Mouse (Mus musculus): ENCODE data around the gene Shisa7.

DNA sequence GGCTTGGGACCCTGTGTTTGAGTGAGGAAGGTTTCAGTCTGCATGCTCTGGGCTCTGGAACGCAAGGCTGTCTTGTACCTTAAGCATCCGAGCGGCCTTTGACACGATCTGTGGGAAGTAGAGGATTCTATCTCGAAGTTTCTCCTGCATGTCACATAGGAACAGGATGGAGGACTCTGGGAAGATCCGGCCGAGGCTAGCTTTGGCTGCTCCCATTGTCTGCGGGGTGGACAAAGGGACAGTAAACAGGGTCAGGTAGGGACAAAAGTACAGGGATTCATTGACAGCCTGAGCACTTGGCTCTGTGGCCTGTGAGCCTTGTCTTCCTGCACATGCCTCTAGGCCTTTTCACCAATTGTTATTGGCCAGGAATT, 6.8 kb upstream of the Shisa7 start:
- no peak for TF ChIP-seq POLR2A (IDR thresholded peaks at IDR 0.05; ENCODE audit: low read depth, low read length)
- no peak for TF ChIP-seq CTCF (conservative IDR thresholded peaks at IDR 0.05; ENCODE audit: insufficient read depth, insufficient read length, low read depth, low read length)

Data from kidney, adult 2 months (tissue).